Mouse (Mus musculus) spleen, postnatal 10 days (tissue): ENCODE measurements at regions not wholly inside any gene's neighbourhood (a gene's known extent, or its start where the extent isn't known, plus 50 kb on each side); places are given as distances from the start of the nearest gene placed in this dataset.

Source experiments
- DNase-seq, 2 experiments: peaks; one replicate each; pipeline ENCODE4 v3.0.0; 2021 to 2022; ENCODE audit warnings: low spot score in 2 of 2

- no peak for DNase-seq
These were observed 864.9 kb downstream of the Efnb2 start for GRCm38 (mm10) chr8:7796156-7796555.

GRCm38 (mm10) chr8:7763820-7764219 is 897.2 kb downstream of the Efnb2 start:
- DNase-seq: no peak

- DNase-seq: no peak
These were observed 900.1 kb downstream of the Efnb2 start for GRCm38 (mm10) chr8:7760987-7761386.

- DNase-seq: no peak
These were observed 928.3 kb downstream of the Efnb2 start for GRCm38 (mm10) chr8:7732726-7733125.

GRCm38 (mm10) chr8:7721880-7722279 is 939.2 kb downstream of the Efnb2 start:
- no peak for DNase-seq

GRCm38 (mm10) chr8:7718898-7719696 is 941.9 kb downstream of the Efnb2 start:
- no peak for DNase-seq

- no peak for DNase-seq
These were observed 950.3 kb downstream of the Efnb2 start for GRCm38 (mm10) chr8:7710764-7711163.

- no peak for DNase-seq
These were observed 951.6 kb downstream of the Efnb2 start for GRCm38 (mm10) chr8:7709406-7709805.

GRCm38 (mm10) chr8:7691355-7691996 is 969.6 kb downstream of the Efnb2 start:
- no peak for DNase-seq

- no peak for DNase-seq
These were observed 1007.2 kb downstream of the Efnb2 start for GRCm38 (mm10) chr8:7653804-7654203.
